Mouse (Mus musculus): ENCODE measurements around the gene Gm20388. TPM values are rescaled to one million over a fixed set of nuclear protein-coding genes. Genes with fewer than 3 reads are reported as not detected.

Gm20388 gene
- total RNA-seq, 2 experiments from 2014 or later: 8.8 TPM

GRCm38 (mm10) chr8:121117906-121118305, 1207.3 kb downstream of the Gm20388 start:
- no peak for DNase-seq (ENCODE audit: extremely low spot score in 1 of 2, low spot score in 1 of 2)

GRCm38 (mm10) chr8:121118634-121119420, 1208.2 kb downstream of the Gm20388 start:
- DNase-seq (ENCODE audit: extremely low spot score in 1 of 2, low spot score in 1 of 2): no peak

GRCm38 (mm10) chr8:121119635-121120455, 1209.2 kb downstream of the Gm20388 start:
- no peak for DNase-seq (ENCODE audit: extremely low spot score in 1 of 2, low spot score in 1 of 2)

GRCm38 (mm10) chr8:121120456-121121419, 1210.1 kb downstream of the Gm20388 start:
- DNase-seq (ENCODE audit: extremely low spot score in 1 of 2, low spot score in 1 of 2): no peak

- no peak for DNase-seq (ENCODE audit: extremely low spot score in 1 of 2, low spot score in 1 of 2)
These were observed 1211.1 kb downstream of the Gm20388 start for GRCm38 (mm10) chr8:121121704-121122103.

GRCm38 (mm10) chr8:121122368-121122767, 1211.7 kb downstream of the Gm20388 start:
- no peak for DNase-seq (ENCODE audit: extremely low spot score in 1 of 2, low spot score in 1 of 2)

- no peak for DNase-seq (ENCODE audit: extremely low spot score in 1 of 2, low spot score in 1 of 2)
These were observed 1212.5 kb downstream of the Gm20388 start for GRCm38 (mm10) chr8:121123113-121123512.

GRCm38 (mm10) chr8:121124547-121125239, 1214.1 kb downstream of the Gm20388 start:
- no peak for DNase-seq (ENCODE audit: extremely low spot score in 1 of 2, low spot score in 1 of 2)

GRCm38 (mm10) chr8:121125311-121125876, 1214.8 kb downstream of the Gm20388 start:
- peak in 1 of 2 experiments; percentile 56 for DNase-seq (ENCODE audit: extremely low spot score in 1 of 2, low spot score in 1 of 2)

- no peak for DNase-seq (ENCODE audit: extremely low spot score in 1 of 2, low spot score in 1 of 2)
These were observed 1215.5 kb downstream of the Gm20388 start for GRCm38 (mm10) chr8:121126191-121126590.

GRCm38 (mm10) chr8:121126694-121127093, 1216.1 kb downstream of the Gm20388 start:
- DNase-seq (ENCODE audit: extremely low spot score in 1 of 2, low spot score in 1 of 2): no peak

- DNase-seq (ENCODE audit: extremely low spot score in 1 of 2, low spot score in 1 of 2): no peak
These were observed 1216.7 kb downstream of the Gm20388 start for GRCm38 (mm10) chr8:121127291-121127701.

GRCm38 (mm10) chr8:121127756-121128375, 1217.2 kb downstream of the Gm20388 start, which contains the start of gene Foxl1:
TSS of gene Foxl1 (plus strand) at chr8:121127940.
- DNase-seq (ENCODE audit: extremely low spot score in 1 of 2, low spot score in 1 of 2): no peak

- DNase-seq (ENCODE audit: extremely low spot score in 1 of 2, low spot score in 1 of 2): no peak
These were observed 1218.1 kb downstream of the Gm20388 start for GRCm38 (mm10) chr8:121128531-121129264.

- no peak for DNase-seq (ENCODE audit: extremely low spot score in 1 of 2, low spot score in 1 of 2)
These were observed 1218.8 kb downstream of the Gm20388 start for GRCm38 (mm10) chr8:121129265-121129940.

- no peak for DNase-seq (ENCODE audit: extremely low spot score in 1 of 2, low spot score in 1 of 2)
These were observed 1219.9 kb downstream of the Gm20388 start for GRCm38 (mm10) chr8:121130522-121130921.

GRCm38 (mm10) chr8:121132961-121133513, 1222.4 kb downstream of the Gm20388 start:
- no peak for DNase-seq (ENCODE audit: extremely low spot score in 1 of 2, low spot score in 1 of 2)
